Mouse (Mus musculus): ENCODE results near the gene Nudt2. TPM values are rescaled to one million over a fixed set of nuclear protein-coding genes. Genes with fewer than 3 reads are reported as not detected.

Nudt2 gene
- polyA plus RNA-seq, 1 experiment = 0.55 TPM

DNA sequence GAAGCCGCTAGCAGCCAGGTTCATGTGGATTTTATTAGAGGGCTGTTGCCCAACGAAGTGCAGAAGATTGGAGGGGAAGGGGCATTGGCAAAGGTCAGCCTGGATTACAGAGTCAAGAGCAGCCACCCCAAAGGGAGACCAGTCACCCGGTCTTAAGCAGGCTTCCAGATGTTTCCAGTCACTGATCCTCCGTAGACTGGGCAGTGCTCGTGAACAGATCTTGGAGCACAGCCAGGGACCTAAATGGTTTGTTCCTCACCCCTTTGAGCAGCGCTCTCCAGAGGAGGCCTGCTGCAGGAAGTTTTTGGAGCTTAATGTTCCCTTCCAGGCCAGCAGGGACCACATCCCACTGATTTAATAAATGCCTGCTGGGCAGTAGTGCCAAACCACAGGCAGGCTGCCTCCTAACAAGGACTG, 16.7 kb downstream of the Nudt2 start:
- peaks cover 2% of the 10 kb centered on the region; the same call in 1 of the 2 replicates for H3K9me3 ChIP-seq (ENCODE audit: control insufficient read depth, low read length)
- no peaks in the 10 kb centered on the region for H3K27me3 ChIP-seq (ENCODE audit: control insufficient read depth)
- no peak overlapping the region for H3K4me3 ChIP-seq (replicated peaks)
- peaks cover 9% of the 10 kb centered on the region for H3K36me3 ChIP-seq (ENCODE audit: control insufficient read depth)
- no peak for TF ChIP-seq TAL1 (IDR thresholded peaks at IDR 0.05; ENCODE audit: low read length)
- no peak for TF ChIP-seq GATA1 (IDR thresholded peaks at IDR 0.05; ENCODE audit: low read length)
- H3K4me1 ChIP-seq (ENCODE audit: control insufficient read depth) = no peaks in the 10 kb centered on the region

DNA sequence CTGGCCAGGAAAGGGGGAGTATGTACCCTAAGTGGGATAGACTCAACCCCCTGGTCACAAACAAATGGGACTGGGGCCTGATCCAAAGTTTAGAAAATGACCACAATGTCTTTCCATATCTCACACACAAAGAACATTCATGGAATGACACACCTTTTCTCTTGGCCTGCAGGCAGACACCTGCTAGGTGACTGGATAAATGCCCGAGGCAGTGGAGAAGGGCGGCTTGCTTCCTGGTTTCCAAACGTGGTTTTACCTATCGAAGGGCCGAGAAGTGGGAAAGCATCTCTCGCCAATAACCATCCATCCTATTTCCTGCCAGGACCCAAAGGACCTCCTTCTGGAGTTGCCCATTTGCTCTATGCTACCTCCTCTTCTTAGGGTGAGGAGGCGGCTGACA, 28.0 kb downstream of the Nudt2 start:
- no peaks in the 10 kb centered on the region for H3K36me3 ChIP-seq (ENCODE audit: control insufficient read depth)
- H3K27me3 ChIP-seq (ENCODE audit: control insufficient read depth) = peaks cover 27% of the 10 kb centered on the region
- TF ChIP-seq GATA1 (IDR thresholded peaks at IDR 0.05; ENCODE audit: low read length) (no peak), TAL1 (IDR thresholded peaks at IDR 0.05; ENCODE audit: low read length) (no peak)

DNA sequence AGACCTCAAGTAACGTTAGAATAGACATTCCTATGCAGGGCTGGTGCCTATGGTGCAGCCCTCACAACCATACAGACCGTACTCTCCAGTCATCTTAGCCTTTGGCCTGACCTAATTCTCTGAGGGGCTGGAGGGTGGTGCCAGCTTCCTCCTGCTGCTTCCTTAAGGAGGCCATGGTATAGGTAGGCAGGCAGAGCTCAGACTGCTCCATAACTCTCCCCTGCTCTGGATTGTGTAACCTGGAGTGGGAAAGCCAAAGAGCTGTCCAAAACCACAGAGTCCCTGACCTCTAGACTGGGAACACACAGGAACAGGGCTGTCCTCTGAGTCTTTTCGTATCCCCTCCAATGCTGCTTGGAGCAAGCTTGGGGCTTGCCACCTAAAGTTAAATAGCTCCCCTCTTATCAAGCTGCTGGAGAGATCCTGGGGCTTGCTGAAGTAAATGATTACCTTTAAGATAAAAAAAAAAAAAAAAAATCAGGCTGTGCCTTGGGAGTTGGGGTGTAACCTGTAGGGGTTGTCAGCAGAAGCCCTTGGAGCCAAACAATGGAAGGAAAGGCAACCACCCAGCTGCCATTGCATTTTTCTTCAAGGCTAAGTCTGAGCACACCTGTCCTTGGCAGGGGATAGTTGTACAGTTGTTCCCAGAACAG, 28.6 kb downstream of the Nudt2 start:
- TF ChIP-seq TAL1 (IDR thresholded peaks at IDR 0.05; ENCODE audit: low read length) (no peak), GATA1 (IDR thresholded peaks at IDR 0.05; ENCODE audit: low read length) (no peak)
- Histone ChIP-seq H3K4me3 (replicated peaks) (no peak overlapping the region), H3K27me3 (ENCODE audit: control insufficient read depth) (peaks cover 34% of the 10 kb centered on the region), H3K9me3 (ENCODE audit: control insufficient read depth, low read length) (no peaks in the 10 kb centered on the region), H3K36me3 (ENCODE audit: control insufficient read depth) (no peaks in the 10 kb centered on the region), H3K4me1 (ENCODE audit: control insufficient read depth) (peaks cover 5% of the 10 kb centered on the region)

More for the DNA sequence above, 28.0 kb downstream of the Nudt2 start:
- Histone ChIP-seq H3K4me3 (replicated peaks) (no peak overlapping the region), H3K9me3 (ENCODE audit: control insufficient read depth, low read length) (no peaks in the 10 kb centered on the region), H3K4me1 (ENCODE audit: control insufficient read depth) (peaks cover 4% of the 10 kb centered on the region)

DNA sequence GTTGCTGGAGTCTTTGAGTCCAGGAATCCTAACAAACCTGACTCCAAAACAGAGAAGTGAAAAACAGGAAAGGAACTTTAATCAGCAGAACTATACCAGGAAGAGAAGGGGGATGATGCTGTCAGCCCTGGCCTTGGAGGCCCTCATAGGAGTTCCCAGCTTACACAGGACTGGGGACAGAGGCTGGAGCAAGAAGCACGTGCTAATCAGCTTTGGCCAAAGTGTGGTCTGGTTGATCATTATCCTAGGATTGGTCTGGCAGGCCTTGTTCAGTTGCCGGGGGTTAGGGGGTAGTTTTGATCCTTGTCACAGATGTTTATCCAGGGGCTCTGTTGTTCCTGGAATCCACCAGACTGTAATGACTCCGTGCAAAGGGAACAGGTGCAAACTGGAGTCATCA, 29.4 kb downstream of the Nudt2 start:
- Histone ChIP-seq H3K4me1 (ENCODE audit: control insufficient read depth) (peaks cover 5% of the 10 kb centered on the region), H3K9me3 (ENCODE audit: control insufficient read depth, low read length) (peaks cover 5% of the 10 kb centered on the region; the same call in 1 of the 2 replicates), H3K27me3 (ENCODE audit: control insufficient read depth) (peaks cover 42% of the 10 kb centered on the region), H3K4me3 (replicated peaks) (no peak overlapping the region), H3K36me3 (ENCODE audit: control insufficient read depth) (no peaks in the 10 kb centered on the region)
- TF ChIP-seq GATA1 (IDR thresholded peaks at IDR 0.05; ENCODE audit: low read length) = no peak
- TF ChIP-seq TAL1 (IDR thresholded peaks at IDR 0.05; ENCODE audit: low read length) = no peak

DNA sequence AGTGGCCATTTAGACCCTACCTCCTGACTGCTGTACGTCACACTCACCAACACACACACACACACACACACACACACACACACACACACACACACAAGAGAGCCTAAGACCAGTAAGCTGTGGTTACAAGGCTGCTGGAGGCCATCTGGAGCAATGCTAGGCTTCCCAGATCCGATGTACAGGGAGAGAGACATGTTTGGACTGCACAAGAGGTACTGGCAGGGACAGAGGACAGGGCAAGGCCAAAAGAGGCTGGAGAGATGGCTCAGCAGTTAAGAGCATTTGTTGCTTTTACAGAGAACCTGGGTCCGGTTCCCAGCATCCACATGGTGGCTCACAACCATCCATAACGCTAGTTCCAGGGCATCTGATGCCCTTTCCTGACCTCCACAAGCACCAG, 30.1 kb downstream of the Nudt2 start:
- Histone ChIP-seq H3K27me3 (ENCODE audit: control insufficient read depth) (peaks cover 49% of the 10 kb centered on the region), H3K36me3 (ENCODE audit: control insufficient read depth) (no peaks in the 10 kb centered on the region)
- TF ChIP-seq TAL1 (IDR thresholded peaks at IDR 0.05; ENCODE audit: low read length) (no peak), GATA1 (IDR thresholded peaks at IDR 0.05; ENCODE audit: low read length) (no peak)

DNA sequence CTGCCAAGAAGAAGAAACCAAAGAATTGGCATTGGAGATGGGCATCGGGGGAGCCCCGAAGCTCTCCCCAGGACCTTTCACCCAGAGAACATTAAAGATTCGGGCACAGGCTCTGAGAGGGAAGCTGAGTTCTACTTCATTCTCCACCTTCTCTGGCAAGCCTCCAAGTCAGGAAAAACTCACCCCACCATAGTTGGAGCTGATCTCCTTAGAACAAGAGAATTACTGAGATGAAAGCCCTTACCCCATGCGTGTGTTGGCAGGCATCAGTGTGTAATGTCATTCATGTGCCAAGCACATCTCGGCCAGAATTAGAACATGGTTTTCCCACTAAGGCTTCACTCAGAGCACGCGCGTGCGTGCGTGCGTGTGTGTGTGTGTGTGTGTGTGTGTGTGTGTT, 30.9 kb downstream of the Nudt2 start:
- Histone ChIP-seq H3K9me3 (ENCODE audit: control insufficient read depth, low read length) (peaks cover 5% of the 10 kb centered on the region; the same call in 1 of the 2 replicates), H3K4me3 (replicated peaks) (no peak overlapping the region), H3K27me3 (ENCODE audit: control insufficient read depth) (peaks cover 56% of the 10 kb centered on the region), H3K4me1 (ENCODE audit: control insufficient read depth) (peaks cover 5% of the 10 kb centered on the region), H3K36me3 (ENCODE audit: control insufficient read depth) (no peaks in the 10 kb centered on the region)
- TF ChIP-seq GATA1 (IDR thresholded peaks at IDR 0.05; ENCODE audit: low read length) (no peak), TAL1 (IDR thresholded peaks at IDR 0.05; ENCODE audit: low read length) (no peak)

More for the DNA sequence above, 30.1 kb downstream of the Nudt2 start:
- peaks cover 5% of the 10 kb centered on the region for H3K4me1 ChIP-seq (ENCODE audit: control insufficient read depth)
- H3K9me3 ChIP-seq (ENCODE audit: control insufficient read depth, low read length) = peaks cover 5% of the 10 kb centered on the region; the same call in 1 of the 2 replicates
- H3K4me3 ChIP-seq (replicated peaks) = no peak overlapping the region

DNA sequence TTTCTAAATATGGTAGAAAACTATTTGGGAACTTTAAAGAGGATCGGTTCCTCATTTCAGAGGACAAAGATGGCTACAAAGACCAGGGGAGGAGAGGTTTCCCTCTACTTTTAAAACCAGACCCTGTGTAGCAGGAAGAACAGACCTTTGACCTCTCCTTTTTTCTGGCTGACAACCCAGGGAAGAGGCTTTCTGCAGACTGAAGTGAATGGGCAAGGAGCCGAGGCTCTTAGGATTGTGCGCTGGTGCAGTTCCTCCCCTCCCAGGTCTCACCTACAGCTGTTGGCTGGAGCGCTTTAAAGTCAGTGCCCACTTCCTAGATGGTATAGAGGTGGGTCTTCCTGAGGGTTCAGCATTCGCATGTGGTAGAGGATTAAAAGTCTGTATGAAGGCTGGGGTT, 32.1 kb downstream of the Nudt2 start:
- peaks cover 6% of the 10 kb centered on the region for H3K4me1 ChIP-seq (ENCODE audit: control insufficient read depth)
- peaks cover 5% of the 10 kb centered on the region; the same call in 1 of the 2 replicates for H3K9me3 ChIP-seq (ENCODE audit: control insufficient read depth, low read length)
- TF ChIP-seq TAL1 (IDR thresholded peaks at IDR 0.05; ENCODE audit: low read length) (no peak), GATA1 (IDR thresholded peaks at IDR 0.05; ENCODE audit: low read length) (no peak)
- peaks cover 68% of the 10 kb centered on the region for H3K27me3 ChIP-seq (ENCODE audit: control insufficient read depth)
- H3K4me3 ChIP-seq (replicated peaks) = no peak overlapping the region
- H3K36me3 ChIP-seq (ENCODE audit: control insufficient read depth) = no peaks in the 10 kb centered on the region

DNA sequence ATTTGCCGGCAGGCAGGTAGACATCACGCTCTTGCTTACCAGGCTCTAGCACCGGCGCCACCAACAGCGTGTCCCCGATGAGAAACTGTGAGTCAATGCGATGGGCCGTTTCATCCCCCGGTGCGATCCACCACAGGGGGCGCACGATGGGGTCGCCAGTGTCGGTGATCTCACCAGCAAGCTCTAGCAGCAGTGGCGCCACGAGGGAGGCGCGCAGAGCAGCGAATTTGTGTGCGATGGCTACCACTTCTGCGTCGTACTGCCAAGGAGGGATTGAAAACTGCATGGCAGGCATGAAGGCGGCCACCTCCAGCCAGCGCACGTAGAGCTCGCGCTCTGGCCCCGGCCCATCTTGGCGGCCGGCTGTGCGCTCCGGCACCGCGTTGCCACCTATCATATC, 32.6 kb downstream of the Nudt2 start:
- Histone ChIP-seq H3K4me1 (ENCODE audit: control insufficient read depth) (peaks cover 11% of the 10 kb centered on the region), H3K36me3 (ENCODE audit: control insufficient read depth) (no peaks in the 10 kb centered on the region), H3K27me3 (ENCODE audit: control insufficient read depth) (peaks cover 74% of the 10 kb centered on the region), H3K4me3 (replicated peaks) (no peak overlapping the region), H3K9me3 (ENCODE audit: control insufficient read depth, low read length) (peaks cover 5% of the 10 kb centered on the region; the same call in 1 of the 2 replicates)
- no peak for TF ChIP-seq TAL1 (IDR thresholded peaks at IDR 0.05; ENCODE audit: low read length)
- TF ChIP-seq GATA1 (IDR thresholded peaks at IDR 0.05; ENCODE audit: low read length) = no peak

DNA sequence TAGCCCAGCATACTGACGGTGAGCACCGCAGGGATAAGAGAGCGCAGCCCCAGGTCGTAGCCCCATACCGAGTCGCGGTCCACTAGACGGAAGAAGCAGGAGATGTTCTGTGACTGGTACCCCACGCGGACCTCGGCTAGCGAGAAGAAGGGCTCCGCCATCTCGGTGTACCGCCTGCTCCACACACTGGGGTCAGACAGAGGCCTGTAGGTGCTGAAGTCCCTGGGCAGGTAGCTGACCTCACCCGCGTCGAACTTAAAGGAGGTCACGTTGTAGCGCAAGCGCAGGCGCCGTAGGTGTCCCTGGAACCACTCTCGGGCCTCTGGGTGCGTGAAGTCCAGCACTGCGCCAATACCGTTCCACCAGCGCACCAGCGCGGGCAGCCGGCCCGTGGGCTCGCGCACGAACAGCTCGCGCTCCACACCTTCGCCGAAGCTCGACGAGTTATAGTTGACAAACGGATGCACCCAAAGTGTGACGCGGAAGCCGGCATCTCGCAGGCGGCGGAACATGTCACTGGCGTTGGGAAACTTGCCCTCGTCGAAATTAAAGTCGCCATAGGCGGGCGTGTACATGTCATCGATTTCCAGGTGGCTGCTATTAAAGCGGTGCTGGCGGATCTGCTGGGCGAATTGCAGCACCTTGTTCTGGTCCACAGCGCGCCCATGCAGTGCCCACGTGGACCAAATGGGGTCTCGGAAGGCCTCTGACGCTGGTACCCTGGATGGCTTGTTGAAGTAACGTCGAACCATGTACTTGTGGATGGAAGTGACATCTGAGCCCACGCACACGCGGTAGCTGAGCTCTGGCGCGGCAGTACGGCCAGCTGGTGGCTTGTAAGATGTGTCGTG, 33.3 kb downstream of the Nudt2 start:
- TF ChIP-seq TAL1 (IDR thresholded peaks at IDR 0.05; ENCODE audit: low read length) (no peak), GATA1 (IDR thresholded peaks at IDR 0.05; ENCODE audit: low read length) (no peak)
- no peaks in the 10 kb centered on the region for H3K36me3 ChIP-seq (ENCODE audit: control insufficient read depth)
- H3K4me1 ChIP-seq (ENCODE audit: control insufficient read depth) = peaks cover 18% of the 10 kb centered on the region
- H3K27me3 ChIP-seq (ENCODE audit: control insufficient read depth) = peaks cover 76% of the 10 kb centered on the region
- peaks cover 5% of the 10 kb centered on the region; the same call in 1 of the 2 replicates for H3K9me3 ChIP-seq (ENCODE audit: control insufficient read depth, low read length)
- no peak overlapping the region for H3K4me3 ChIP-seq (replicated peaks)

Measured in erythroblast, embryonic 14.5 days (primary cell).